Mouse (Mus musculus) forebrain, embryonic 11.5 days (tissue): Measurements from ENCODE around the gene Asb18. TPM values are rescaled to one million over a fixed set of nuclear protein-coding genes. Genes with fewer than 3 reads are reported as not detected.

Experiments used
- polyA plus RNA-seq: library from polyadenylated mRNA; unstranded; fragments of >200 nt; fragmentation: Nextera tagmentation; extraction: Ambion mirVana; gene quantifications from 2 replicates; pipeline ENCODE4 v1.2.1, GENCODE M21; 2014

Gene Asb18
- polyA plus RNA-seq, 1 experiment from 2014 or later = not detected

Other genes starting within 250 kb of the Asb18 start
- gene Gbx2, start 83.5 kb downstream of the Asb18 start, polyA plus RNA-seq = 5.0 and 6.7 TPM in 2 replicates
- gene Iqca, start 138.7 kb upstream of the Asb18 start, polyA plus RNA-seq = 0.29 and 0.36 TPM in 2 replicates
- 31.2 and 31.9 TPM in 2 replicates for gene Ackr3, start 189.3 kb upstream of the Asb18 start, polyA plus RNA-seq